Mouse (Mus musculus): ENCODE data around the gene Cpeb2.

The Cpeb2 gene

DNA sequence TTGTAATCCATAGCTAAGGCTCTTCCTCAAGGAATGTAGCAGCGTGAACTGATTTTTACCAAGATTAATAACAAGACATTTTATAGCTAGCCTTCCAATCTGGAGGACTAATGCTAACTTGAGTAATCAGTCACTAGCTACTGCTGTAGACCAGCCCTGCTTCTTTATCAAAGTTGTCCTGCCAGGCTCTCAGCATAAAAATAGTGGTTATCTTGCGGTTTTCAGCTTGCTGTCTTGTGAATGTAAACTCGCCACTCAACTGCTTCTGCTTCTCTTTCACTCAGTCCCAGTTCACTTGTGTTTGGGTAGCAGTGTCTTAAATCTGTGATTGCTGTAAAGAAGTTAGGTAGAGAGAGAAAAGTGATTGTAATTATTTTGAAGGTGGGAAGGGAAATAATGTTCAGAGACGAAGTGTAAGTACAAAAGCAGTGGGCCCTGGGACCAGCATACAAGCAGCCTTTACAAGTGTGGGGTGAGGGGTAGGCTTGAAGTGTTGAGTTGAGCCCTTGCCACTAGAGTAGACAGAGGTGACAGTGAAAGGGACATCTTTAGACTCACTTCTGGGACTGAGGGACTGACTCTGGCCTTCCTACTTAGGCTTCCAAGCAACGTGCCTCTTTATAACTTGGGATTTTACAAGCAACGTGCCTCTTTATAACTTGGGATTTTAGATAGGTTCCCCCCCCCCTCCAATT lies 6.3 kb downstream of the Cpeb2 start:
- no peak for DNase-seq (ENCODE audit: low read depth, low spot score)

DNA sequence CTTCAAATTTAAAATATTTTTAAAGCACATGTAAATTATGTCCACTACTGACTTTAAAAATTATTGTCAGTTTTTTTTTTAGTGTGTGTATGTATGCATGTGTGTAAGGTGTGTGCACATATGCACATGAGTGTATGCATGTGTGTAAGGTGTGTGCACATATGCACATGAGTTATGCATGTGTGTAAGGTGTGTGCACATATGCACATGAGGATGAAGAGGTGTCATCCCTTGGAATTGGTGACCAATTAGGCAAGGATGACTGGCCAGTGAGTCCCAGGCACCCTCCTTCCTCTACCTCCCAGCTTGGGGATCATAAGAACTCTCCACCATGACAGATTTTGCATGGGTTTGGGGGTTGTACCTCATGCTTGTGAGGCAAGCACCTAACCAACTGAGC lies 7.8 kb downstream of the Cpeb2 start:
- DNase-seq (ENCODE audit: low read depth, low spot score) = no peak

DNA sequence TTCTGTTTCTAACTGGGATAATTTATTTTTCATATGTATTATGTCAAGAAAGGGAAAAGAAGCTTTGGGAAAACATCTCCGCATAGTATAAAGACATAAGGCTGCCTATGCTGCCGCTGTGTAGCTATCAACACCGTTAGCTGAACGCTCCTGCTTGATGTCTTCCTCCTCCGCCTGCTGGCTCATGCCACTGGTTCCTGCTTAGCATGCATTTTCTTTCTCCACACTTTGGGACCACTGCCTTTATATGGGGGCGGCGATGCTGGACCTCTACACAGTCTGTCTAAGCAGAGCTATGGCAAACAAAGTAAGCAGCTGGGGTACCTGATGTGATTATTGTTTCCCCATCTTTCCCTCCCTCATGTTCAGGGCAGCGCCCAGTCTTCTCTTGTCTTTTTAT lies 13.3 kb downstream of the Cpeb2 start:
- no peak for DNase-seq (ENCODE audit: low read depth, low spot score)

DNA sequence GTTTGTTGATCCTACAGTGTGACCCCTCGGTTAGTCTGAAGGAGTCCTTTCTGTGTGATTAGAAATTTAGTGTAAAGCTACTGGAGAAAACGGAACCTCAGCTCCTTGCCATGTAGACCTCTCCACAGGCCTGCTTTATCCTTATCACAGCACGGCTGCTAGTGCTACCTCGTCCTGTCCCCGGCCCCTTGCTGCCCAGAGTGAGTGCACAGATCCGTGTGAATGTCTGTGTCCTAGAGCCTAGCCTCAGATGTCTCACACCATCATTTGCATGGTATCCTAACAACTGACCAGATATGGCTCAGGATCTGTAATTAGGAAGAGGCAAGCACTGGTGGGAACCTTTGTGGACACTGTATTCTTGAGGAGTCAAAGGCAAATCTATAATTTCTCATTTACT lies 14.0 kb downstream of the Cpeb2 start:
- no peak for DNase-seq (ENCODE audit: low read depth, low spot score)

DNA sequence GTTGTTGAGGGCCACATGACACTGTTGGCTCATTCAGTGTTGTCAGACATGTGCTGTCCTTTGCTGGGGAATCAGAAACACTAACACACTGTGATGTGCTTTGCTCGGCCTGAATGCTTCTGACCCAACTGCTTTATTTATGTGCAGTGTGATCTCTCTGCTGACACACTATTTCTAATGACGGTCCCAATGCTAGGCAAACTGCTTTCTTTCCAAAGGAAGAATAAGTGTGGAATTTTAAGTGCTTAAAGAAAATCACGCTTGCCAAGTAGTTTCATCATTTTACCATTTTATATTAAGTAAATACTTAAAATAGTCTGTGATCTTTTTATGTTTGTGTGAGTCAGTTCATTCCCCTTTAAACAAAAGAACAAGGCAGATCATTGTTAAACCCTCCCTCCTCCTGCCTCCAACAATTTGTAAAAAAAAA lies 15.0 kb downstream of the Cpeb2 start:
- DNase-seq (ENCODE audit: low read depth, low spot score) = no peak

DNA sequence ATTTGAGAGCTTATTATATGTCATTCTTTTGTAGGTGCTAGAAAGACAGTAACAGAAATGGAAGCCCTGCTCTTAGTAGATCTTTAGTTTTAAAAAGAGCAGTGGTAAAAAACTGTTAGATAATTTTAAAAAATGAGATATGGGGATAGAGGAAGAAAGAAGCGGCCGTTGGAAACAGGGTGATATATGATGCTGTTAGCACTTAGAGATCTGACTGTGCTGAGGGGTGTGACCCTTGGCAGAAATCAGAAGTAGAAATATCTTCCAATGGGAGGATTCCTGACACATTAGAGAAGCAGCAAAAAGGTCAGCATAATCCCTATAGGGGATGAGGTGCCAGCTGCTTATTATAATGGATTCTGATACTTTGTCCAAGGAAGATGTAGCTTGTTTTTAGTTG lies 24.5 kb downstream of the Cpeb2 start:
- no peak for DNase-seq (ENCODE audit: low read depth, low spot score)

DNA sequence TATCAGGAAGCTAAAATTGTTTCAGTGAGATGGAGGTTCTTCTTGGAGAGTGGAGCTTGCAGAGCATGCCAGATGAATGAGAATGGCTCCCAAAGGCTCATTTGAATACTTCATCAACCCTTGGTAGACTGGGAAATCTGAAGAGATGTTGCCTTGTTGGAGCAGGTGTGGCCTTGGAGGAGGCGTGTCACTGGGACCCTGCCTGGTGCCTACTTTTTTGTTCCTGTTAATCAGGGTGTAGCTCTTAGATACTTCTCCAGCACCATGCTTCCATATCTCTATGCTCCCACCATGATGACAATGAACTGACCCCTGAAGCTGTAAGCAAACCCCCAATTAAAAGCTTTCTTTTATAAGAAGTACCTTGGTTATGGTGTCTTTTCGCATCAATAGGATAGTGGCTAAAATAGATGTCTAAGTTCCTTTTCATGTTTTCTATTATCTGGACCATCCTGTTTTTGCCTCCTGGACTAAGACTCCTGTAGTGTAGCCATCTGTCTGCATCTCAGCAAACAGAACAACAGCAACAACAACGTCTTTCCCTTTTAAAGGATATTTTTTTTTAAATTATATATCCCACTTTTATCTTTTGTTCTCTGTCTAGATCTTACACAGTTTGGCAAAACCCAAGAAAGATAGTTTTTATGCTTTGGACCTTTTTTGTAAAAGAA lies 25.6 kb downstream of the Cpeb2 start:
- no peak for DNase-seq (ENCODE audit: low read depth, low spot score)

DNA sequence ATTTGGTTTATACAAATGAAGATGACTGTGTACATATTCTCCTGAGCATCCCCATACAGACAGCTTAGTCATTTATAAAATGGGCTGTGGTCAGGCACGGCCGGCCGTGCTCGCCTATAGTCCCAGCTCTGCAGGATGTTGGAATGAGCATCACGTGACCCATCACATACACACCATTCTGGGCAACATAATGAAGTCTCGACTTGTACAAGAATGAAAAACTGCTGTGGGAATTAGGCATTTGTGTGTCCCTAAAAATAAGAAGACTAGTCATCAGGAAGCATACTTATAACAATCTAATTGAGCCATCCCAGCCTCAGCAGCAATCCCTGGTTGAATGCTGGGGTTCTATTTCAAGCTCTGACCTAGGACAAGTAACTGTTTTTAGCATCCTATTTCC lies 28.8 kb downstream of the Cpeb2 start:
- no peak for DNase-seq (ENCODE audit: low read depth, low spot score)

DNA sequence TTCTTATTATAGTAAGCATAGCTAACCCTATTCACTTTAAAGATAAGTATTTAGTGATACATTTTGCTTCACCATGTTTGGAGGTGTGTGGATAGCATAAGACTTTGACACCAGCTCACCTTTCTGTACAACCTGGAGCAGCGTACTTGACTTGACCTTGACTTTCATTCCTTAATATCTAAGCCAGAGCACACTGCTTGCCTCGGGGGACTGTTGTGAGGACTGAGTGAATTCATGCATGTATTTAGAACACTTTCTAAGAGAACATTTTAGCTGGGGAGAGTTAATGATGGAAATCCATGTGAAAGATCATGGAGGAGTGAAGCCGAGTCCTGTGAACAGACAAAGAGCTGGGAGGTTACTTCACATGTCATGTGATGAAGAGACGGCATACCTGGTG lies 31.0 kb downstream of the Cpeb2 start:
- no peak for DNase-seq (ENCODE audit: low read depth, low spot score)

DNA sequence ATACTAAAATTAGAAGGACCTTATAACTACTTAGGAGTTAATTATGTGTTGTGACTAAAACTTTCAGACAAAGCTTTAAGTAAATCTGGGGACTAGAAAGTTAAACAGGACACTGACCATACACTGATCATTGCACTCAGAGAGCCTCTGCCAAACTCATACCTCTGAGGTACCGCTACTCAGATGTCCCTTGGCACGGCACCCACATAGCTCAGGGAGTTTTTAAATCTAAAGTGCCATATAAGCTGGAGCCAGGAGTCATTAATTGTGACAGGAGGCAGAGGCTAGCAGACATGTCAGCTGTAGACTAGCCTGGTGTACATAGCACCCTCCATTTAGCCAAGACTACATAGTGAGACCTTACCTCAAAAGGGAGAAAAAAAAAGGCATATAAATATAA lies 31.7 kb downstream of the Cpeb2 start:
- DNase-seq (ENCODE audit: low read depth, low spot score) = no peak

DNA sequence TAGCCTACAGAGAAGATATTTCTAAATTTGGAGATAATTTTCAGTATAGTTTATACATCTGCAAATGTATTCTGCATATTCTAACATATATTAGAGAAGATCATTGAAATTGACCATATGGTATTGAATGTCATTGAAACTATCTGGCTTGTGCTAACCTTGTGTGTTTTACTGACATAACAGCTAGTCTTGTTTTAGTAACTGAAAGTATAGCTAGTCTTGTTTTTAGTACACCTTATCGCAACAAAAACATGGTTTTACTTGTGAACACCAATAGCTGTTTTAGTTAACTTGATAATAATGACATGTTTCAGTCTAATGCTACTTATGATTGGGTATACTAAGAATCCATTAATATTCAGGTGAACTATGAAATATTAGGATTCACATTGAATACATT lies 45.0 kb downstream of the Cpeb2 start:
- DNase-seq (ENCODE audit: low read depth, low spot score) = no peak

DNA sequence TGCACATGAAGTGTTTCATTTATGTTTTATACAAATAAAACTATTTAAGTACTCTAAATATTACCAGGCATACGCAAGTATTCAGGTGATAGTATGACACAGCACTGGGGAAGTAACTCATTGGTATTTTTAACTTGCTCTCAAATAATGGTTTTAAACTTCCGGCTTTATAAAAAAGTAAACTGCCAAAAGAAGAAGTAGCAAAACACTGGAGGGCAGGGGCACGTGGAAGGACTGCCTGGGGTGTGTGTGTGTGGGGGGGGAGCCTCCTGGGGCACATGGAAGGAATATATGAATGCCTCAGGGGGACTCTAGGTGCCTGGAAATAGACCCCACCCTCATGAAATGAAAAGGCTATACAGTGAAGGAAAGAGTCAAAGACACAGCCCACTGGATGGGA lies 46.8 kb downstream of the Cpeb2 start:
- no peak for DNase-seq (ENCODE audit: low read depth, low spot score)

DNA sequence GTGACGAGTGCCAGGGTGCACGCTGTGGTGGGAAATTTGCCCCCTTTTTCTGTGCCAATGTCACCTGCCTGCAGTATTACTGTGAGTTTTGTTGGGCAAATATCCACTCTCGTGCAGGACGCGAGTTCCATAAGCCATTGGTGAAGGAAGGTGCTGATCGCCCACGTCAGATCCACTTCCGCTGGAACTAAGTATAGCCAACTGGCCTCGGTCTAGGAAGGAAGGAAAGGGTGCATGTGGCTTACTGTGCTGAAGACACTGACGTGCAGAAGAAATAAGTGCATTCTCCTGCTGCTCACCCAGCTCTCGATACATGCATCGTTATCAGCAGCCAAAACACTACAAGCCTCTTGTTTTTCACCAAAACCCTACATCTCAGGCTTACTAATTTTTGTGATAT lies 52.8 kb downstream of the Cpeb2 start:
- DNase-seq (ENCODE audit: low read depth, low spot score) = no peak

DNA sequence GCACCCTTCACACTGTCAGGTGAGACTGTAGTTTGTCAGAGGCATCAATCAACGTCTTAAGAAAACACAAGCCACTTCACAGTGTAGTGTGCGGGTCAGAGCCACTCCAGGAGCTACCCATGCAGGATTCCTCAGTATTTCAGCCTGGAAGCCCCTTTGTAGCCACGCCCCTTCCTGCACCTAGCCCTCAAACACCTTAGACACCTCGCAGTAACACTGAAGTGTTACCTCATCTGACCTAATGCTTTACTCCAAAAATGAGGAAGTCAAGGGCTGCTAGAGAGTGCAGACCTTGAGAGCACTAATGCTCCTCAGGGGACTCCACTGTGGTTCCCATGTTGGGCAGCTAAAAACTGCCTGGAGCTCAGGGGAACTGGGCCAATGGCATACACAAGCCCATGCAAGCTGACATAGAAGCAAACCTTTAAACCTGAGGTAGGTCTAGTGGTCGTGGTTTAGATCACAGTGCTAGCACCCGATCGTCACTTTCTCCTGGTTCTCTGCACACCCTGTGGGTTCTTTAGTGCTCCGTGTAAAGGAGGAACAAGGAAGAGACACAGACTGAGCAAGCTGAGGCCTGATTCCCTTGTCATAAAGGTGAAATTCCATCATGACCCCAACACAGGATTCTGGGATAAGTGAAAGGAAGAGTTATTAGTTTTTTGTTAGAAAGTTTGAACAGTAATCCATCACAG lies 56.9 kb downstream of the Cpeb2 start:
- DNase-seq (ENCODE audit: low read depth, low spot score) = no peak

DNA sequence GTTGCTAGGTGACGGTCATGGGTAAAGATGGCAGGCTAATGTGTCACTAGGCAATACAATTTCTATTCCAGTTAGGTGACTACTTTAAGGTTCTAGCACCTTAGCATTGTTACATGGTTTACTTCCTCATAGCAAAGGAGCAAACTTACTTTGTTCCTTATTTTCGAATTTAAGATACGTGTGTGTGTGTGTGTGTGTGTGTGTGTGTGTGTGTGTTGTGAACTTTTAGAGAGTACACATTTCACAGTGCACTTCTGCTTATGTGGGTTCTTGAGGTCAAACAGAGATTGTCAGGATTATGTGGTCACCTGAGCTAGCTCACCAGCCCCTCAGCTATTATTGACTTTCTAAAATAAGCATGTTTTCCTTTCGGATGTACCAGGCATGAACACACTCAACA lies 60.2 kb downstream of the Cpeb2 start:
- DNase-seq (ENCODE audit: low read depth, low spot score) = no peak

DNA sequence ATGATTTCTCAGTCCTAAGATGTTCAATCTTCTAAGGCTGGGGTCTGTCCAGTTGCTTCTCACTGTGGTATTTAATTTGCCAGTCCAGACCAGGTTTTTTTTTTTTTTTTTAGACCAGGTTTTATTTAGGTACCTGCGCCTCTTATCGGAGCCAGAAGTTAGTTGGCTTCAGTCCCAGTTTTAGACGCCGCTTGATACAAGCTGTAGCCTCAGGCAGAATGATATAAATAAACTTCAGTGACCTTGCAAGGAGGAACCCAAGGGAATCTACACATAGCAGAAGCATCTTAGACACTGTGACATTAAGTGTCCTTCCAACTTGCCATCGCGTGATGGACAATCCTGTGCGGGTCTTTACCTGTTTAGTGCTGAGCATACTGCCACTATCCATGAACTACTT lies 64.5 kb downstream of the Cpeb2 start:
- DNase-seq (ENCODE audit: low read depth, low spot score) = no peak

DNA sequence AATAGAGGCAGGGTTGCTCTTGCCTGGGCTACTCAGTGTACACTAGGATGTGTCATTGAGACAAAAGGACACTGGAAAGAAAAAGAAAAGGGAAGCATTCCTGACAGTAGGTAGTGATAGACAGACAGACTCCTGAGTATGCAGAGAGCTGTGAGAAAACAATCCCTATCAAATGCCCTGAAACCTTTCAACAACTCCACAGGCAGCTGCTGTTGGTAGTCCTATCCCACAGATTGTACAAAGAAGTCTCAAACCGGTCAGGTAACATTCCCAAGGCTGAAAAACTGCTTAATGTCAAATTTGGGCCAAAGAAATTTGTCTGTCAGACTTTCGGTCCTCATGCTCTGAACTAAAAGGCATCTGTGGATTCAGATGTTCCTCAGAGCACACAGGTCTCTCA lies 66.0 kb downstream of the Cpeb2 start:
- DNase-seq (ENCODE audit: low read depth, low spot score) = no peak

DNA sequence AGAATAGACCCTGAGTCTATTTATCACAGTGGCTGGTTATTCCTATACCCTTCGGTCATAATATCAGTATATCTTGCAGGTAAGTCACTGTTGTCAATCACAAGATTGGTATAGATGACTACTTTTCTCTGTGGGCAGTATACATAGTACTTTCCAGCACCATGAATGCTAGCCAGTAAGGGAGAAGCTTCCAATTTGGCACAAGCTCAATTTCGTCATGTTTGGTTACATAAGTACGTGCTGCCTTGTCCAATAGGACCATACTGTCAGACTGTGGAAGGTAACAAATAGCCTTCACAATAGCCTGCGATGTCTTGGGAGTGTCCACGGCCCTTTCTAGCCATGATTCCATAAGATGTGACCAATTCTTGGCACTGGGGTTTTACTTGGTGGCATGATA lies 67.1 kb downstream of the Cpeb2 start:
- DNase-seq (ENCODE audit: low read depth, low spot score) = no peak

DNA sequence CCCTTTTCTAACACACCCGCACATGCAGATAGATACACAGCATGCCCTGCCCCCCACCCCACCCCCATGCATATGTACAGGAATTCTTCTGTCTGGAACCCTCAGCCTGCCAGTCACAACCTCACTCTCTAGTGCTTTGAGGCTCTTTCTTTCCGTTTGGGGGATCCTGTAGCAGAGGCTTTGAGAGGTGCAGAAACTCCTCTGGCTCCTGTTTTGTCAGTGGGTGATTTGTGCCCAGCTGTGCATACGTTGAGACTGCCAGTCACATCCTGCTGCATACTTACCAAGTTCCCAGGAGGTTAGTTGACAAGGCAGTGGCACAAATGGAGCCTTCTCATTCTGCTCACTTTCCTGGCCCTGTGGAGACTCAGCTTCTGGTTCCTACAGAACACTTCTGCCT lies 68.0 kb downstream of the Cpeb2 start:
- no peak for DNase-seq (ENCODE audit: low read depth, low spot score)

DNA sequence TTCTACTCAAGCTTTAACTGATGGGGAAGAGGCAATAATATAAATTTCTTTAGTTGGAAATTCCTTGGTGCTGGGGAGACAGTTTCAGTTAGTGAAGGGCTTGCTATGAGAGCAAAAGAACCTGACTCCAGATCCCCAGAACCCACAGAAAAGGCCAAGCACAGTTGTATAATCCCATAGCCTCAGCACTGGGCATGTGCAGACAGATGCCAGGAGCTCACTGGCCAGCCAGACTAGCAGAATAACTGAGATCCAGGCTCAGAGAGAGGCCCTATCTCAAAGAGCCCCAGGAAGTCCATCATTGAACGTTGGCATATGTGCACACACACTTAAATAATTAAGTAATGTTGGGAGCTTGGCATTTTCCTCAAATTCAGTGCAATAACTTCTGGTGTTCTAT lies 70.5 kb downstream of the Cpeb2 start:
- DNase-seq (ENCODE audit: low read depth, low spot score) = no peak

DNA sequence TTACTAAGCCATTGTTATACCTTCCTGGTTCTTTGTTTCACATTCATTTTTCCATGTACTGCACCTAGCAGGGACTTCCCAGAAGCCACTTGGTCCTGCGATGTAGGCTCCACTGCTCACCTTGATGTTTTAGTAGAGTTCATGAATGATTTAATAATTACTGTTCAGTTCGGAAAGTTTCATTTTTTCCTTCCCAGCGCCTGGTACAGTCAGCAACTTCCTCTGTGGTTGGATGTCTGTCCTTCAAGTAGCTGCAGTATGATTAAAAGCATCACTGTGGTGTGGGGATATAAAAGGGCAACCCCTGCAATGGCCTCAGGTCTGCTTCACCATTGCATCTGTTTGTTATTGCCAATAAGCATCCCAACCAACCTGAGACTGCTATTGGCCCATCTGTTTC lies 72.5 kb downstream of the Cpeb2 start:
- DNase-seq (ENCODE audit: low read depth, low spot score) = no peak

DNA sequence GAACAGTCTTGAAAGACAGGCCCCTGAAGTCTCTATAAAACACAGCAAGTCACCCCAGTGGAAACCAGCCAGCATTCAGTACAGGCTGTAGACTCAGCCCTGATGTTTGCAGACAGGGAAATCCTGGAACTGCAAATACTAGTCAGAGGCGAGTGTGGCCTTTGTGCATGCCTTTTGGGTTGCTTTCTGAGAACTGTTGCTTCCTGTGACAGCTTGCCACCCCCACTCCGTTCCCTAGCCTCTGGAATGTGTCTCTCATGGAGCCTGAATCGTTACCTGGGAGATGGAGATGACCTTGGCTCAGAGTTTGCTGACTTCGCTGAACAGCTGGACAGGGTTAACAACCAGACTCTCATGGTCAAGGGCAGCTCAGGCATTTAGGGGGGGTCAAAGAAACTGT lies 77.0 kb downstream of the Cpeb2 start:
- DNase-seq (ENCODE audit: low read depth, low spot score) = no peak

DNA sequence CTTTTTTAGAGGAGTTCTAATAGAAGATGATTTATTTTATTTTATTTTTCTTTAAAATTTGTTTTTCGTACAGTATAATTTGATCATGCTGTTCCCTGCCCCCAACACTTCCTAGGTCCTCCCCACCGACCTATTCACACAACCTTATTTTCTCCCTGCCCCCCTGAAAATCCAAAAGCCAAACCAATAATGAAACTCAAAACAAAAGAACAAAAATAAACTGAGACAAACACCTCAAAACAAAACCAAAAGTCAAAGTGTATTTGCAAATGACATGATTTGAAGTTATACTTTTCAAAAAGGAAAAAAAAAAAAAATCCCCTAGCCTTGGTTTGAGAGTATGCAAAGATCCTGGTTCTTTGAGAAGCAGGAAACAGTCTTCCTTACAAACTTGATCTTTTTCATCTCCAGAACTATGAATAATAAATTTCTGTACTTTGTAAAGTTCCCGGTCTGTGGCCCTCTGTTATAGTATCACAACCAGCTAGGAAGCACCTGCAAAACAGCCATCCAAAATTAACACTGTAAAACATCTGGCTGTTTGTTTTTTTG lies 91.4 kb downstream of the Cpeb2 start:
- DNase-seq (ENCODE audit: low read depth, low spot score) = no peak

Measured in c-Kit-negative CD71-positive TER-119-positive erythroid progenitor cells, embryonic 14.5 days (primary cell).